Mouse (Mus musculus) kidney, embryonic 15.5 days (tissue): ENCODE measurements around the gene Nr1i2. TPM values are rescaled to one million over a fixed set of nuclear protein-coding genes. Genes with fewer than 3 reads are reported as not detected.
A peak's percentile ranks its signal among the peaks of the same experiment; 100 is the strongest.
"Not testable (repeated sequence)": the region's sequence is repeated elsewhere in the genome, so short reads cannot be mapped to it uniquely, and the experiment has no call there.

Source experiments
- ATAC-seq: fragments of 200-750 bp; cut with Nextera tagmentation; replicated peaks from 2 replicates; pipeline ENCODE4 v1.8.0; 2017; ENCODE audit warnings: moderate TSS enrichment; ENCODE audit not compliant: low FRiP score
- H3K27ac ChIP-seq: fragments of 300-500 bp; sonication (generic); 2 replicates; pipeline ENCODE4 v1.5.1; 2015; ENCODE audit warnings: mild to moderate bottlenecking, inconsistent platforms
- H3K27me3 ChIP-seq: fragments of 300-500 bp; sonication (generic); 2 replicates; pipeline ENCODE4 v1.6.1; 2015; ENCODE audit warnings: inconsistent platforms
- H3K36me3 ChIP-seq: fragments of 300-500 bp; sonication (generic); 2 replicates; pipeline ENCODE4 v1.6.1; 2015; ENCODE audit warnings: inconsistent platforms
- H3K4me1 ChIP-seq: fragments of 300-500 bp; sonication (generic); 2 replicates; pipeline ENCODE4 v1.6.1; 2015; ENCODE audit warnings: inconsistent platforms
- H3K4me2 ChIP-seq: fragments of 300-500 bp; sonication (generic); 2 replicates; pipeline ENCODE4 v1.6.1; 2015; ENCODE audit warnings: moderate library complexity, mild to moderate bottlenecking, inconsistent platforms
- H3K4me3 ChIP-seq: fragments of 300-500 bp; sonication (generic); replicated peaks from 2 replicates; pipeline ENCODE4 v1.5.1; 2015; ENCODE audit warnings: mild to moderate bottlenecking, inconsistent platforms
- H3K9ac ChIP-seq: fragments of 300-500 bp; sonication (generic); 2 replicates; pipeline ENCODE4 v1.6.1; 2015; ENCODE audit warnings: mild to moderate bottlenecking, inconsistent platforms
- H3K9me3 ChIP-seq: fragments of 300-500 bp; sonication (generic); replicated peaks from 2 replicates; pipeline ENCODE4 v1.6.1; 2016; ENCODE audit warnings: inconsistent platforms
- WGBS: fragments of 180-500 bp; shearing (Covaris S2); methylation state at CpG from one replicate; pipeline ENCODE4 v1.1.7; 2015; ENCODE audit warnings: mixed read lengths; 5-methylcytosine and 5-hydroxymethylcytosine counted together
- polyA plus RNA-seq: library from polyadenylated mRNA; unstranded; fragments of >200 nt; fragmentation: Nextera tagmentation; extraction: Ambion mirVana; gene quantifications from 2 replicates; pipeline ENCODE4 v1.2.1, GENCODE M21; 2015

Nr1i2 gene
- 0.35 and 0.49 TPM in 2 replicates for polyA plus RNA-seq

GRCm38 (mm10) chr16:38294685-38295348, at the start of gene Nr1i2:
Nr1i2 (minus strand) TSS chr16:38294824.
- H3K4me1 ChIP-seq, result peaks cover 12% of the 10 kb centered on the region
- H3K9ac ChIP-seq, result no peak within 1 kb of the TSS
- no peak within 1 kb of the TSS; the same call in 1 of the 2 replicates for H3K27ac ChIP-seq
- no peaks in the 10 kb centered on the region for H3K36me3 ChIP-seq
- no peaks in the 10 kb centered on the region for H3K27me3 ChIP-seq
- WGBS, result 59% methylated on average over 7 of the region's 7 CpGs
- no peaks in the 10 kb centered on the region for H3K9me3 ChIP-seq
- no peak within 1 kb of the TSS for H3K4me3 ChIP-seq
- no peak for ATAC-seq
- no peak within 1 kb of the TSS for H3K4me2 ChIP-seq

GRCm38 (mm10) chr16:38341396-38342324, 47.0 kb upstream of the Nr1i2 start, which contains the start of gene Maats1:
Maats1 (minus strand) TSS chr16:38342143.
- 12% methylated on average over 30 of the region's 30 CpGs for WGBS
- Histone ChIP-seq H3K4me2 (peak within 1 kb of the TSS; percentile 77), H3K4me1 (peaks cover 16% of the 10 kb centered on the region), H3K27ac (no peak within 1 kb of the TSS), H3K9ac (peak within 1 kb of the TSS; percentile 29; the same call in 1 of the 2 replicates), H3K4me3 (peak within 1 kb of the TSS; percentile 43), H3K36me3 (no peaks in the 10 kb centered on the region), H3K27me3 (no peaks in the 10 kb centered on the region), H3K9me3 (no peaks in the 10 kb centered on the region)
- ATAC-seq, result peak; percentile 86

GRCm38 (mm10) chr16:38338077-38338476, 43.5 kb upstream of the Nr1i2 start:
- H3K4me1 ChIP-seq, H3K4me3 ChIP-seq, H3K9ac ChIP-seq, H3K36me3 ChIP-seq, ATAC-seq, H3K27ac ChIP-seq, H3K9me3 ChIP-seq, H3K4me2 ChIP-seq, H3K27me3 ChIP-seq: not testable (repeated sequence)
- 85% methylated on average over 4 of the region's 4 CpGs for WGBS

GRCm38 (mm10) chr16:38334431-38334830, 39.8 kb upstream of the Nr1i2 start:
- Histone ChIP-seq H3K9me3 (0 out of 2 replicates have a peak, but pooled peaks cover under 1% of the 10 kb centered on the region), H3K4me3 (no peak overlapping the region), H3K4me1 (no peaks in the 10 kb centered on the region), H3K9ac (no peak overlapping the region), H3K27ac (no peak overlapping the region), H3K27me3 (no peaks in the 10 kb centered on the region), H3K4me2 (no peak overlapping the region), H3K36me3 (no peaks in the 10 kb centered on the region)
- WGBS, result 25% methylated on average over 6 of the region's 6 CpGs
- no peak for ATAC-seq

- Histone ChIP-seq H3K27me3 (no peaks in the 10 kb centered on the region), H3K4me3 (no peak overlapping the region), H3K27ac (no peak overlapping the region), H3K4me2 (no peak overlapping the region), H3K9me3 (0 out of 2 replicates have a peak, but pooled peaks cover 2% of the 10 kb centered on the region), H3K9ac (no peak overlapping the region), H3K36me3 (no peaks in the 10 kb centered on the region), H3K4me1 (no peaks in the 10 kb centered on the region)
- WGBS, result 89% methylated on average over 3 of the region's 3 CpGs
- ATAC-seq, result no peak
Observed at GRCm38 (mm10) chr16:38329340-38329739, 34.7 kb upstream of the Nr1i2 start.

GRCm38 (mm10) chr16:38326778-38327397, 32.3 kb upstream of the Nr1i2 start:
- no peak for ATAC-seq
- Histone ChIP-seq H3K4me1 (no peaks in the 10 kb centered on the region), H3K9me3 (0 out of 2 replicates have a peak, but pooled peaks cover 2% of the 10 kb centered on the region), H3K27ac (no peak overlapping the region), H3K36me3 (no peaks in the 10 kb centered on the region), H3K4me2 (no peak overlapping the region), H3K9ac (no peak overlapping the region), H3K4me3 (no peak overlapping the region), H3K27me3 (no peaks in the 10 kb centered on the region)
- 85% methylated on average over 11 of the region's 11 CpGs for WGBS

- Histone ChIP-seq H3K4me3 (no peak overlapping the region), H3K36me3 (no peaks in the 10 kb centered on the region), H3K4me1 (no peaks in the 10 kb centered on the region), H3K9me3 (0 out of 2 replicates have a peak, but pooled peaks cover under 1% of the 10 kb centered on the region), H3K27ac (no peak overlapping the region), H3K4me2 (no peak overlapping the region), H3K27me3 (no peaks in the 10 kb centered on the region), H3K9ac (no peak overlapping the region)
- 93% methylated on average over 15 of the region's 15 CpGs for WGBS
- ATAC-seq, result no peak
Observed at GRCm38 (mm10) chr16:38324311-38324710, 29.7 kb upstream of the Nr1i2 start.

GRCm38 (mm10) chr16:38321452-38321935, 26.9 kb upstream of the Nr1i2 start:
- no peaks in the 10 kb centered on the region for H3K27me3 ChIP-seq
- no peak for ATAC-seq
- WGBS, result 45% methylated on average over 17 of the region's 17 CpGs
- H3K36me3 ChIP-seq, result no peaks in the 10 kb centered on the region
- H3K9me3 ChIP-seq, result no peaks in the 10 kb centered on the region
- no peak overlapping the region for H3K27ac ChIP-seq
- H3K9ac ChIP-seq, result no peak overlapping the region
- H3K4me1 ChIP-seq, result no peaks in the 10 kb centered on the region
- peak overlapping the region; percentile 46 for H3K4me2 ChIP-seq
- H3K4me3 ChIP-seq, result no peak overlapping the region

- no peak overlapping the region for H3K9ac ChIP-seq
- H3K27me3 ChIP-seq, result no peaks in the 10 kb centered on the region
- no peaks in the 10 kb centered on the region; the same call in 1 of the 2 replicates for H3K9me3 ChIP-seq
- H3K4me1 ChIP-seq, result no peaks in the 10 kb centered on the region
- 91% methylated on average over 4 of the region's 4 CpGs for WGBS
- no peaks in the 10 kb centered on the region for H3K36me3 ChIP-seq
- no peak overlapping the region for H3K27ac ChIP-seq
- no peak for ATAC-seq
- H3K4me3 ChIP-seq, result no peak overlapping the region
- no peak overlapping the region for H3K4me2 ChIP-seq
Observed at GRCm38 (mm10) chr16:38319087-38319486, 24.5 kb upstream of the Nr1i2 start.

- 71% methylated on average over 9 of the region's 9 CpGs for WGBS
Observed at GRCm38 (mm10) chr16:38318492-38318891, 23.9 kb upstream of the Nr1i2 start.

GRCm38 (mm10) chr16:38308195-38308594, 13.6 kb upstream of the Nr1i2 start:
- Histone ChIP-seq H3K9me3 (no peaks in the 10 kb centered on the region), H3K4me3 (no peak overlapping the region), H3K27ac (no peak overlapping the region), H3K9ac (no peak overlapping the region), H3K4me1 (peaks cover 23% of the 10 kb centered on the region), H3K4me2 (no peak overlapping the region), H3K36me3 (no peaks in the 10 kb centered on the region), H3K27me3 (0 out of 2 replicates have a peak, but pooled peaks cover 3% of the 10 kb centered on the region)
- ATAC-seq, result no peak
- 86% methylated on average over 11 of the region's 11 CpGs for WGBS

More at GRCm38 (mm10) chr16:38318492-38318891, 23.9 kb upstream of the Nr1i2 start:
- Histone ChIP-seq H3K4me1 (no peaks in the 10 kb centered on the region), H3K36me3 (no peaks in the 10 kb centered on the region), H3K4me3 (no peak overlapping the region), H3K9ac (no peak overlapping the region), H3K9me3 (no peaks in the 10 kb centered on the region; the same call in 1 of the 2 replicates), H3K27ac (no peak overlapping the region), H3K27me3 (no peaks in the 10 kb centered on the region), H3K4me2 (no peak overlapping the region)
- no peak for ATAC-seq
